Mouse (Mus musculus) CH12F3 (cell line): ENCODE results near the gene Glycam1.

Experiments
- in situ Hi-C: fragments of 300-500 bp; cut with MboI; formaldehyde crosslinking; loops from 2 replicates; pipeline ENCODE4 v1.14.3; 2020; ENCODE audit warnings: low sequenced_read_pairs

Gene Glycam1

DNA sequence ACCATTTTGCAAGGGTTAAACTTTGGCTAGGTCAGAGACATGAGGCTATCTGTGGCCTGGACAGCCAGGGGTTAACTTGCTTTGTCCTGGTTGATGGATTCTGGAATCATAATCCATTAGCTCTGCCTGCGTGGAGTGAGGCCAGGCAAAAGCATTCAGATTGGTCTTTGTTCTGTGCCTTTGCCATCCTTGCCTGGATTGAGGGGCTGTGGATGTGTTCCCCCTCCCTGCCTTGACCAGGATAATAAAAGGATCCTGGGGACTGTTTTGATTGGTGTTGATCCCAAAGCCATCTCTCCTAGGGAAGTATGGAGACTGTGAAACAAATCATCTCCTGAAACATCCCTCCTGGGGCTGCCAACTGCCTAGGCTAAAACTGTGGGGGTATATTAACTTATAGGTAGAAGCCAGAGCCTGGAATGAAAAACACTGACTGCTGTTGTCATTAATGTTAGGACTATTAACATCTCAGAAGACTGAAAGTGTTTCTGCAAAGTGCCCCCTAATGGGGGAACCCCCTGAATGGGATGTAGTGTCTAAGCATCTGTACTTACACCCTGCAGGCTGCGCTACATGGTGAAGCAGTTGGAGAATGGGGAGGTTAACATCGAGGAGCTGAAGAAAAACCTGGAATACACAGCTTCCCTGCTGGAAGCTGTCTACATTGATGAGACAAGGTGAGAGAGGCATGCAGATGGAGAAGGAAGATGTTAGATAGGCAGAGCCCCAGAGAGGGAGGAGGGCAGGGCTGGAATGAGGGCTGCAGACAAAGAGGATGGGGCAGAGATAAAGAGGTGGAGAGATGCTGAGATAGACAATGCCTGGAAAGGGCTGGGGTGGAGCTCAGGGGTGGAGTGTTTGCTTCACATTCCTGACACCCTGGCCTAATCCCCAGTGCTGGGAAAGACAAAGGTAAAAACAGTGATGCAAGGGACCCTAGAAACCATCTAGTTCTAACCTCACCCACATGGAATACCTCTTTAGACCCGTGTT, 45.2 kb downstream of the Glycam1 start:
- in situ Hi-C loops: no loop called here

GRCm38 (mm10) chr15:103518600-103519385, 46.1 kb downstream of the Glycam1 start:
- in situ Hi-C loops: no loop called here

DNA sequence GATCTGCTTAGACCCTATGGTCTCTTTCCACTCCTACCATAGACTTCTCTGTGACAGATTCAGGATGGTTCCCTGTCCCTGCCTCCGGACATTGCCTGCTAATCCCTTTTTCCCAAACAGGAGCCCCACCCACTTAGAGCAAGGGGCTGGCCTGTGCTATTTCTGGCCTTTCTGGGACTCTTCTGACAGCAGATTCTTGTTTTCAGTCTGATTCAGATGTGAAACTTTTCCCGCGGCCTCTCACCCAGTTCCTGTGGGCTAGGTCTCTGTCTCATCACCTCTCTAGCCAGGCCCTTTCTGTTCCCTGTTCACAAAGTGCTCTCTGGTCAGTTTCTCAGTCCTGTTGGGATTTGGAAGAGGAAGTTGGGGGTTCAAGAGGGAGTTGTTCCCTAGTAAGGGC, 50.0 kb downstream of the Glycam1 start:
- in situ Hi-C loops: no loop called here

- in situ Hi-C loops: no loop called here
Observed at GRCm38 (mm10) chr15:103514119-103514518, 50.8 kb downstream of the Glycam1 start.

- in situ Hi-C loops: no loop called here
Observed at GRCm38 (mm10) chr15:103513621-103514031, 51.3 kb downstream of the Glycam1 start.
